ENCODE assay signal across 16 mouse cellular contexts in the genomic region with DNA sequence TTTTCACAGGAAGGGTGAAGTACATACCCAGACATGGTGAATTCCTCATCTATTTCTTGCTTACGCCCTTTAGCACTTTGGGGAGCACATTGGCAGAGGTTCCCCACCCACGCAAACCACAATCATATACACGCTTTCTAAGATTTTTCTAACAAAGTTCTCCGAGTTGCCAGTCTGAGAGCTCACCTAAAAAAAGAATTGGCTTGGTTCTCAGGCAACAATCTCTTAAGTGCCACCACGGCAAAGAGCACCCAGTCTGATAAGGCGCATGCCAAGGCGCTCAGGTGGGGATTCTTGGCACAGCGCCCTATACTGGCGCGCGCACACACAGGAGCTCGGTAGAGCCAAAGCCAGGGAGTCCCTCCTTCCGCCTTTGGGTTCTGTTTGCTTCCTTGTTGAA. TPM values are rescaled to one million over a fixed set of nuclear protein-coding genes. Genes with fewer than 3 reads are reported as not detected.
DNase-seq lines count a peak whose midpoint lies in the region; ATAC-seq and TF ChIP-seq lines count a peak whose summit lies in the region.
"Had no signal": no experiment of that assay in that cellular context is flagged by ENCODE, and none has a peak within 500 bp of the region (broad histone marks: within the 10 kb centered on the region; RNA-seq: fewer than 3 reads in every experiment).

No protein-coding gene starts in this region.

- no peak overlapping the region for H3K9ac ChIP-seq in midbrain, embryonic 11.5 days (ENCODE audit: low read length)
- H3K9ac ChIP-seq: forebrain, embryonic 15.5 days; hindbrain, embryonic 14.5 days; limb, embryonic 13.5 days had no signal

- no peaks in the 10 kb centered on the region for H3K9me3 ChIP-seq in midbrain, embryonic 11.5 days (ENCODE audit: control insufficient read depth, low read length)
- H3K9me3 ChIP-seq: forebrain, embryonic 15.5 days; limb, embryonic 13.5 days had no signal

- DNase-seq in heart, postnatal 4 days, result peak; percentile 42
- no peak for DNase-seq in heart, adult 8-10 months (ENCODE audit: low spot score)
- DNase-seq in lung, adult 2 months, result peak; percentile 74
- DNase-seq in naive thymus-derived CD4-positive, alpha-beta T cell, adult 2 months (ENCODE audit: low read depth), result peak; percentile 49
- DNase-seq in midbrain, embryonic 11.5 days (ENCODE audit: low spot score, missing footprints), result no peak
- DNase-seq in right cerebral cortex, adult 2 months (ENCODE audit: low spot score in 2 of 2), result no peak
- DNase-seq: adrenal gland, postnatal 36 days; gastrocnemius, adult 2 months; layer of hippocampus, postnatal 36 days; thymus, postnatal 25 days had no signal

- H3K36me3 ChIP-seq in midbrain, embryonic 11.5 days (ENCODE audit: control insufficient read depth, insufficient read depth, low read length), result no peaks in the 10 kb centered on the region
- H3K36me3 ChIP-seq: forebrain, embryonic 15.5 days; limb, embryonic 13.5 days had no signal

- whole genome bisulfite sequencing in lung, adult 2 months, result 62% methylated on average over 13 of the region's 13 CpGs
- 82% methylated on average over 13 of the region's 13 CpGs for WGBS in midbrain, embryonic 11.5 days

- TF ChIP-seq POLR2A in lung, adult 2 months (IDR thresholded peaks at IDR 0.05; ENCODE audit: borderline replicate concordance, extremely low read depth, low read depth, low read length), result no peak

- ATAC-seq in CD4-positive, CD25-positive, alpha-beta regulatory T cell, adult 4 months, result peak; percentile 19
- ATAC-seq in midbrain, embryonic 11.5 days (ENCODE audit: low FRiP score), result no peak
- ATAC-seq: forebrain, embryonic 15.5 days had no signal

- H3K4me1 ChIP-seq in lung, adult 2 months (ENCODE audit: control insufficient read depth, insufficient read depth, low read length), result peaks cover 10% of the 10 kb centered on the region
- peaks cover 35% of the 10 kb centered on the region for H3K4me1 ChIP-seq in midbrain, embryonic 11.5 days (ENCODE audit: control insufficient read depth, insufficient read depth, low read length)

- no peak overlapping the region for H3K4me2 ChIP-seq in midbrain, embryonic 11.5 days
- H3K4me2 ChIP-seq: forebrain, embryonic 15.5 days; hindbrain, embryonic 14.5 days; limb, embryonic 13.5 days had no signal

- no peak overlapping the region for H3K27ac ChIP-seq in midbrain, embryonic 11.5 days (ENCODE audit: low read depth, low read length)
- H3K27ac ChIP-seq: forebrain, embryonic 15.5 days; gastrocnemius, adult 2 months; hindbrain, embryonic 14.5 days; kidney, postnatal 0 days; limb, embryonic 13.5 days had no signal

- TF ChIP-seq CTCF in lung, adult 2 months (IDR thresholded peaks at IDR 0.05; ENCODE audit: insufficient read depth, low read length), result no peak

- no peak overlapping the region for H3K4me3 ChIP-seq in lung, adult 2 months (replicated peaks; ENCODE audit: extremely low read depth, low read depth, low read length)
- no peak overlapping the region for H3K4me3 ChIP-seq in midbrain, embryonic 11.5 days (ENCODE audit: low read depth, low read length)
- H3K4me3 ChIP-seq: forebrain, embryonic 15.5 days; limb, embryonic 13.5 days had no signal

- peaks cover 54% of the 10 kb centered on the region for H3K27me3 ChIP-seq in midbrain, embryonic 11.5 days (ENCODE audit: control insufficient read depth, insufficient read depth, low read length)

RNA-seq across cellular contexts. Expression of a gene that starts 2.5 kb away (rescaled TPM):
- total RNA-seq in heart, postnatal 4 days (2021), result 10 to 100 TPM; 17.1 to 18.2 TPM
- 10 to 100 TPM in 3 of 4 experiments, 1 to 10 TPM in 1; 9.6 to 15.8 (median 12.2) TPM for total RNA-seq in heart, adult 8-10 months (2022)
- not detected for polyA plus RNA-seq in CD4-positive, CD25-positive, alpha-beta regulatory T cell, adult 4 months (2017; shearing (Covaris generic))
- polyA plus RNA-seq in lung, adult 2 months (2012; rRNA removed), result 9.6 and 11.3 TPM in 2 replicates
- 4.6 and 5.4 TPM in 2 replicates for polyA plus RNA-seq in midbrain, embryonic 11.5 days (2014; fragmentation: Nextera tagmentation; extraction: Ambion mirVana)
- total RNA-seq: common myeloid progenitor, adult 5-6 weeks had no signal

RNA-seq across cellular contexts. Expression of a gene that starts 10.2 kb away (rescaled TPM):
- total RNA-seq in heart, postnatal 4 days (2021), result 10 to 100 TPM; 68.4 to 70.1 TPM
- total RNA-seq in heart, adult 8-10 months (2022), result 10 to 100 TPM; 36.1 to 45.7 (median 40.7) TPM
- 1 to 10 TPM; 1.2 to 3.1 TPM for polyA plus RNA-seq in CD4-positive, CD25-positive, alpha-beta regulatory T cell, adult 4 months (2017; shearing (Covaris generic))
- polyA plus RNA-seq in lung, adult 2 months (2012; rRNA removed), result 15.1 and 18.0 TPM in 2 replicates
- polyA plus RNA-seq in midbrain, embryonic 11.5 days (2014; fragmentation: Nextera tagmentation; extraction: Ambion mirVana), result 34.6 and 35.9 TPM in 2 replicates

Comparison
In these comparisons a context has a peak if more than half of its experiments do, and no peak if none do; other contexts are left out.
1. DNase-seq: peak in heart, postnatal 4 days (single experiment), lung, adult 2 months (single experiment) and naive thymus-derived CD4-positive, alpha-beta T cell, adult 2 months (single experiment); none in heart, adult 8-10 months (single experiment), midbrain, embryonic 11.5 days (single experiment) and right cerebral cortex, adult 2 months (0 of 2).